Mouse (Mus musculus) layer of hippocampus, adult 9-11 months (tissue): Measurements from ENCODE around the gene Tnni2.

ENCODE experiments used
- DNase-seq: peaks from one replicate; pipeline ENCODE4 v3.0.0; 2022

Gene Tnni2

DNA sequence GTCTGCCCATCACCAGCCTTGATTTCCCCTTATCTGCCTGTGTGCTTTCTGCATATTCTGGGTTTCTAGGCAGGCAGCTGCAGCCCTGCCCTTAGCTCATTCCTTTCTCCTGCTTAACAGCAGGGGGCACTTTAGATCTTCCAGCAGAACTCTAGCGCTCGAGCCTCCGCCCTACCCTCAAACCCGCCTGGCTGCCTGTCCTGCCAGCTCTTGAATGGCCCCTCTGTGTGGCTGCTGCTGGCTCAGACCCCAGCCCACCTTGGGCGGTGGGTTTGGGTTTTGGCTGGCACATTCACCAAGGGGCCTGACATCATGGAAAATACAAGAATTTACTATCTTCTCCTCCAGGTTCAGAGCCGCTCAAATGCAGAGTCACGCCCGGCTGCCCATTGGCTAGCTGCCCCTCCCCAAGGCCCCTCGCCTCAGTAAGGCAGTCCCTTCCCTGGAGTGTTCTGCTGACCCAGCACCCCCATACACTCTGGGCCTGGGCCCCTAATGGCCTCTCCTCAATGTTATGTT is 45.8 kb downstream of the Tnni2 start:
- DNase-seq: peak; percentile 49

DNA sequence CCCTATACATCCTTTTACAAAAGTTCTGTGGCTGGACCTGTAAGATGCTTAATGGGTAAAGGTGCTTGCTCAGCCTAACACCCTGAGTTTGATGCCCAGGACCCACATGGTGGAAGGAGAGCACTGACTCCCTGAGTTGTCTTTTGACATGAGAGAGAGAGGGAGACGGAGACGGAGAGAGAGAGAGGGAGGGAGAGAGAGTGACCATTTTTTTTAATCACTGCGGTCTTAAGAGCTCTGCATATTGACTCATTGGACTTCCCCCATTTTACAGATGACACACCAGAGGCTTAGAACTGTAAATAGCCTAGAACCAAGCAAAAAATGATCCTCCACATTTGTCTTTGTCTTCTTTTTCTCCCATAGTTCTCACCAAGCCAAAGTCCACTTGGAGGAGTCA is 46.4 kb downstream of the Tnni2 start:
- no peak for DNase-seq

DNA sequence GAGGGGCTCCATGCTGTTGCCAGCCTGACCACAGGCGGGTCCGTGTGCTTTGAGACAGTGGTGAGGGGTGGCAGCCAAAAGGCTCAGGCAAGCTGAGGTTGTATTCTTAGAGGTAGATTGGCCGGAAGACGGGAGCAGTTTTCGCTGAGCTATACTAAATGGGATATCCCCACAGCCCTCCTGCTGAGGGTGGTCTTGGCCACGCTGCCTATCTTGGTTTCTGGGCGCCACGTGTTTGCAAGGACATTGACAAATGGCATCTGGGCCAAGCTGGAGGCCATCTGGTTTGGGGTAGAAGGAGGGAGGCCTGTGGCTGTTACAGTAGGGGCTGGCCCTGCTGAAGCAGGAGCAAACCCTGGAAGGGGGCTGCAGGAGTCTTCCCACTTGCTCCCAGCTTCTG is 51.9 kb downstream of the Tnni2 start:
- DNase-seq: no peak
